Mouse (Mus musculus) lung, postnatal 0 days (tissue): Measurements from ENCODE around the gene Selenon. TPM values are rescaled to one million over a fixed set of nuclear protein-coding genes. Genes with fewer than 3 reads are reported as not detected.

Experiments used
- ATAC-seq: fragments of 200-750 bp; cut with Nextera tagmentation; 2 replicates; pipeline ENCODE4 v1.8.0; 2017; ENCODE audit warnings: moderate library complexity
- DNase-seq: peaks from one replicate; pipeline ENCODE4 v3.0.0-alpha.2; 2016; ENCODE audit warnings: low spot score
- H3K27ac ChIP-seq: fragments of 300-500 bp; sonication (generic); 2 replicates; pipeline ENCODE4 v1.5.1; 2014; ENCODE audit warnings: antibody characterized with exemption, mild to moderate bottlenecking, low read length, mixed read lengths
- H3K27me3 ChIP-seq: fragments of 300-500 bp; sonication (generic); replicated peaks from 2 replicates; pipeline ENCODE4 v1.6.1; 2014; ENCODE audit warnings: low read length, mixed read lengths; ENCODE audit not compliant: insufficient read depth
- H3K36me3 ChIP-seq: fragments of 300-500 bp; sonication (generic); 2 replicates; pipeline ENCODE4 v1.6.1; 2014; ENCODE audit warnings: low read length, mixed read lengths; ENCODE audit not compliant: insufficient read depth
- H3K4me1 ChIP-seq: fragments of 300-500 bp; sonication (generic); 2 replicates; pipeline ENCODE4 v1.6.1; 2014; ENCODE audit warnings: antibody characterized with exemption, low read depth, low read length, mixed read lengths; ENCODE audit not compliant: insufficient read depth
- H3K4me2 ChIP-seq: fragments of 300-500 bp; sonication (generic); replicated peaks from 2 replicates; pipeline ENCODE4 v1.6.1; 2014; ENCODE audit warnings: low read depth, mild to moderate bottlenecking, low read length, moderate library complexity, mixed read lengths
- H3K4me3 ChIP-seq: fragments of 300-500 bp; sonication (generic); 2 replicates; pipeline ENCODE4 v1.5.1; 2014; ENCODE audit warnings: low read depth, low read length
- H3K9ac ChIP-seq: fragments of 300-500 bp; sonication (generic); replicated peaks from 2 replicates; pipeline ENCODE4 v1.6.1; 2014; ENCODE audit warnings: low read depth, mild to moderate bottlenecking
- H3K9me3 ChIP-seq: fragments of 300-500 bp; sonication (generic); 2 replicates; pipeline ENCODE4 v1.6.1; 2016; ENCODE audit warnings: low read length, mixed read lengths
- CTCF ChIP-seq: IDR thresholded peaks from 2 replicates; pipeline ENCODE4 v1.5.1; 2016; ENCODE audit warnings: antibody characterized with exemption, mild to moderate bottlenecking
- EP300 ChIP-seq: IDR thresholded peaks from 2 replicates; pipeline ENCODE4 v1.6.1; 2016; ENCODE audit warnings: antibody characterized with exemption, mild to moderate bottlenecking, control low read depth
- WGBS: fragments of 180-500 bp; shearing (Covaris S2); extraction: QIAGEN DNeasy Blood & Tissue Kit; methylation state at CpG from one replicate; pipeline ENCODE4 v1.1.7; 2014; 5-methylcytosine and 5-hydroxymethylcytosine counted together
- polyA plus RNA-seq: library from polyadenylated mRNA; unstranded; fragments of >200 nt; fragmentation: Nextera tagmentation; extraction: Ambion mirVana; gene quantifications from 2 replicates; pipeline ENCODE4 v1.2.1, GENCODE M21; 2015

The Selenon gene
- polyA plus RNA-seq, 1 experiment from 2014 or later = 13.6 TPM

DNA sequence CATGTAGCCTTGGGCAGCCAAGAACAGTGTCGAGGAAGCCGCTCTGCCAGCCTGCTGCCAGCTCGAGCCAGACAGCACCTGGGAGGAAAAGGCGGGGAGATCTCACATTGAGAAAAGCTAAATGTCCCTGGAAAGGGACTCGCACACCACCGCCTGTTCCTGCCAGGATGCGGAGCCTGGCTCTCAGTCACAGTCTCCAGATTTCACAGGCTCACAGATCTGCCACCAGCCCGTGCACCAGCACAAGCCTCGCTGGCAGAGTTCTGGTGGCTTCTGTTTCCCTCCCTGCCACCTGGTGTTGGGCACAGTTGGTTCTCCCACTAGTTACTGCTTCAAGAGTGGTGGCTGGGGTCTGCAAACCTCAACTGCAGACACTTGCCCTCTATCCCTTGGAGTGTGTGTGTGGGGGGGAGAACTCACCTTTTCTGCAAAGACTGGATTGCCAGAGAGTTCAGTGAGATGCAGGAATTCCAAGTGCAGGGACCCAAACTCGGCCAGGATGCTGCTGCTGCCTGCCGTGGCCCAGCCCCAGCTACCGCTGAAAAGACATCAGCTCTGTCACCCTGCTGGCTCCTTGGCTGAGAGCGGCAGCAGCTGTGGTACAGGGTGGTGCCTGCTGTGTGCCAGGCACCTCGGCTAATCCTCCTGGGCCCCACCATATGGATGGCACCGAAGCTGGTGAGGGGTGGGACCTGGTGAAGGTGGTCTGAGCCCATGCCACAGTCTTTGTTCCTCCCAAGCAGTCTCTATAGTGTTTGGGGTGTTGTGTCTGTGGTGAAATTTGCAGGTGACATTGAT, 28.6 kb upstream of the Selenon start:
- Histone ChIP-seq H3K27me3 (no peaks in the 10 kb centered on the region), H3K9ac (no peak overlapping the region), H3K36me3 (no peaks in the 10 kb centered on the region), H3K4me2 (no peak overlapping the region), H3K4me3 (no peak overlapping the region), H3K9me3 (no peaks in the 10 kb centered on the region), H3K4me1 (no peaks in the 10 kb centered on the region; the same call in 1 of the 2 replicates), H3K27ac (no peak overlapping the region)
- DNase-seq = no peak
- ATAC-seq = no peak
- TF ChIP-seq CTCF = no peak
- no peak for TF ChIP-seq EP300
- 81% methylated on average over 15 of the region's 15 CpGs for WGBS

DNA sequence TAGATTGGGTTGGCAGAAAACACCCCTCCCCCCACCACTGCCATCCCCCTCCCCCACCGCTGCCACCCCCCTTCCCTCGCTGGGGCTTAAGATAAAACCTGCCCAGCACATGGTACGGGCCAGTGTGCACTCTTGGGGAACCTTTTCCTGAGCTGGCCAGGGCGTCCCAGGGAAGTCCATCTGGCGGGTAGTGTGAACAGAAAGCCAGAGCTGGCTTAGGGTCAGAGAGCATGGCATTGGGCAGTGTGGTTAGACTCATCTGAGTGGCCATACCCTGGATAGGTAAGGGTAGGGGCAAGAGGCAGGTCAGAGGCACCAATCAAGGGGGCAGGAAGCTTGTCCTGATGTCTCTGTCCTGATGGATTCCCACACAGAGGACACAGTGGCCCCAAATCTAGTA, 27.7 kb upstream of the Selenon start:
- Histone ChIP-seq H3K27me3 (no peaks in the 10 kb centered on the region), H3K27ac (no peak overlapping the region), H3K9ac (no peak overlapping the region), H3K9me3 (no peaks in the 10 kb centered on the region), H3K4me3 (no peak overlapping the region), H3K4me1 (no peaks in the 10 kb centered on the region; the same call in 1 of the 2 replicates), H3K4me2 (no peak overlapping the region), H3K36me3 (no peaks in the 10 kb centered on the region)
- TF ChIP-seq EP300 (no peak), CTCF (no peak)
- ATAC-seq = no peak
- no peak for DNase-seq
- 36% methylated on average over 5 of the region's 5 CpGs for WGBS

- H3K4me1 ChIP-seq = no peaks in the 10 kb centered on the region; the same call in 1 of the 2 replicates
- ATAC-seq = peak; percentile 69
- no peaks in the 10 kb centered on the region for H3K9me3 ChIP-seq
- H3K4me3 ChIP-seq = no peak overlapping the region
- H3K4me2 ChIP-seq = no peak overlapping the region
- H3K36me3 ChIP-seq = no peaks in the 10 kb centered on the region
- TF ChIP-seq CTCF (peak; percentile 56), EP300 (no peak)
- DNase-seq = peak; percentile 53
- H3K27ac ChIP-seq = no peak overlapping the region
- WGBS = 15% methylated on average over 11 of the region's 11 CpGs
- no peaks in the 10 kb centered on the region for H3K27me3 ChIP-seq
- no peak overlapping the region for H3K9ac ChIP-seq
Observed at GRCm38 (mm10) chr4:134579212-134579611, 27.2 kb upstream of the Selenon start.

DNA sequence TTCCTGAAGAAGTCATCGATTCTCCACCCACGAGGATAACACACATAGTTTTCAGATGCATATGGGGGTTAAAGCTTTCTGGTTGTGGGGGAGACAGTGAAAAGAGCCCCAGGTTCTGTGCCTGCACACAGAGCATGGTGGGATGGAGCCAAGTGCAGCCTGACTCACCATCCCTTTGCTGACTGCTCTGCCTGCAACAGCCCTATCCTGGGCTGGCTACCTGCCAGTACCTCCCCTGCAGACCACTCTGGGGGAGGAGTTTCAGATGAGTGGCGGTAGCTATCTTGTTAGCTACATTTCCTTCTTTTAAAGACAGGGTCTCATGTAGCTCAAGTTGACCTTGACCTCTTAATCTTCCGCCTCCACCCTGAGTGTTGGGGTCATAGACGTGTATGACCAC, 26.4 kb upstream of the Selenon start:
- Histone ChIP-seq H3K4me2 (no peak overlapping the region), H3K4me1 (no peaks in the 10 kb centered on the region; the same call in 1 of the 2 replicates), H3K27me3 (no peaks in the 10 kb centered on the region), H3K4me3 (no peak overlapping the region), H3K9ac (no peak overlapping the region), H3K27ac (no peak overlapping the region), H3K9me3 (no peaks in the 10 kb centered on the region), H3K36me3 (no peaks in the 10 kb centered on the region)
- 58% methylated on average over 5 of the region's 5 CpGs for WGBS
- no peak for ATAC-seq
- TF ChIP-seq EP300 (no peak), CTCF (no peak)
- peak; percentile 17 for DNase-seq

- 79% methylated on average over 2 of the region's 2 CpGs for WGBS
- H3K4me2 ChIP-seq = no peak overlapping the region
- H3K27ac ChIP-seq = no peak overlapping the region
- H3K4me1 ChIP-seq = no peaks in the 10 kb centered on the region; the same call in 1 of the 2 replicates
- TF ChIP-seq CTCF (no peak), EP300 (no peak)
- ATAC-seq = no peak
- H3K36me3 ChIP-seq = no peaks in the 10 kb centered on the region
- H3K27me3 ChIP-seq = no peaks in the 10 kb centered on the region
- no peak overlapping the region for H3K9ac ChIP-seq
- DNase-seq = no peak
- no peak overlapping the region for H3K4me3 ChIP-seq
- H3K9me3 ChIP-seq = no peaks in the 10 kb centered on the region
Observed at GRCm38 (mm10) chr4:134577281-134577680, 25.3 kb upstream of the Selenon start.

- no peaks in the 10 kb centered on the region; the same call in 1 of the 2 replicates for H3K4me1 ChIP-seq
- H3K4me3 ChIP-seq = no peak overlapping the region
- no peak for ATAC-seq
- H3K27me3 ChIP-seq = no peaks in the 10 kb centered on the region
- no peak overlapping the region for H3K9ac ChIP-seq
- 52% methylated on average over 11 of the region's 11 CpGs for WGBS
- H3K27ac ChIP-seq = no peak overlapping the region
- H3K36me3 ChIP-seq = no peaks in the 10 kb centered on the region
- no peak for DNase-seq
- no peak for TF ChIP-seq CTCF
- no peak for TF ChIP-seq EP300
- H3K9me3 ChIP-seq = no peaks in the 10 kb centered on the region
- H3K4me2 ChIP-seq = no peak overlapping the region
Observed at GRCm38 (mm10) chr4:134575486-134575885, 23.5 kb upstream of the Selenon start.
